Mouse (Mus musculus): ENCODE measurements around the gene Klk1b1. TPM values are rescaled to one million over a fixed set of nuclear protein-coding genes. Genes with fewer than 3 reads are reported as not detected.
"Not testable (repeated sequence)": the region's sequence is repeated elsewhere in the genome, so short reads cannot be mapped to it uniquely, and the experiment has no call there.

The Klk1b1 gene
- total and polyA plus RNA-seq, 3 experiments: not detected

DNA sequence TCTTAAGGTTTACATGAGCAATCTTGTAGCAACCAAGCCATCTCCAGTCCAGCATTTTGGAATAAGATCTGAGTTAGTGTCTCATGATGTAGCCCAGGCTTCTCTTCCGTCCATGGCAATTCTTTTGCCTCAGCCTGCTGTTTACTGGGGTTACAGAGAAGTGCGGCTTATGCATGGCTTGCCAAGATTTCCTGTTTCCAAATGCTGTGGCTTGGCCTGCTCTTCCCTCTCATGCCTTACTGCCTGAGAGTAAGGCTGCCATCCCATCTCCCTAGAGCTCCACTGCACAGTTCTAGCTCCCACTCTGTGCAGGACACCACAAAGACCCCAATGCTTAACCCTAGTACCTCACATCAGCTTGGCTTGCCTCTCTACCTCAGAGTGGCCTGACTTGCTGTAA, 1.1 kb downstream of the Klk1b1 start:
- TF ChIP-seq TCF12 (IDR thresholded peaks at IDR 0.05; ENCODE audit: low read depth, low read length): no peak
- TF ChIP-seq HCFC1 (IDR thresholded peaks at IDR 0.05; ENCODE audit: low read depth, low read length): no peak
- TF ChIP-seq NELFE (IDR thresholded peaks at IDR 0.05; ENCODE audit: low read depth, low read length): no peak
- TF ChIP-seq MAFK (IDR thresholded peaks at IDR 0.05; ENCODE audit: borderline replicate concordance, low read depth, low read length): no peak
- no peak for TF ChIP-seq ZMIZ1 (IDR thresholded peaks at IDR 0.05; ENCODE audit: low read depth, low read length)
- TF ChIP-seq BHLHE40 (IDR thresholded peaks at IDR 0.05; ENCODE audit: borderline replicate concordance, low read depth, low read length): no peak
- TF ChIP-seq UBTF (IDR thresholded peaks at IDR 0.05; ENCODE audit: borderline replicate concordance, insufficient read depth, low read depth, low read length): no peak
- no peak for TF ChIP-seq ZC3H11A (IDR thresholded peaks at IDR 0.05; ENCODE audit: low read depth, low read length)
- TF ChIP-seq POLR2A (IDR thresholded peaks at IDR 0.05; ENCODE audit: control insufficient read depth in 1 of 2, insufficient read depth in 1 of 2, low read depth in 1 of 2, low read length in 2 of 2, poor library complexity in 1 of 2): no peak
- TF ChIP-seq ZNF384 (IDR thresholded peaks at IDR 0.05; ENCODE audit: low read depth, low read length): no peak
- TF ChIP-seq MEF2A (IDR thresholded peaks at IDR 0.05; ENCODE audit: extremely low read depth, insufficient replicate concordance, low read depth, low read length, poor library complexity, severe bottlenecking): no peak
- no peak for TF ChIP-seq GABPA (IDR thresholded peaks at IDR 0.05; ENCODE audit: low read depth, low read length)
- TF ChIP-seq KAT2A (conservative IDR thresholded peaks at IDR 0.05; ENCODE audit: low read depth, low read length): no peak
- TF ChIP-seq ELF1 (IDR thresholded peaks at IDR 0.05; ENCODE audit: low read depth, low read length): no peak
- TF ChIP-seq CHD1 (IDR thresholded peaks at IDR 0.05; ENCODE audit: low read depth, low read length): no peak
- TF ChIP-seq MAX (IDR thresholded peaks at IDR 0.05; ENCODE audit: low read length): no peak
- TF ChIP-seq ZKSCAN1 (IDR thresholded peaks at IDR 0.05; ENCODE audit: low read depth, low read length): no peak
- no peaks in the 10 kb centered on the region for H3K4me1 ChIP-seq (ENCODE audit: control insufficient read depth in 1 of 2, insufficient read depth in 2 of 2, low read length in 2 of 2)

GRCm38 (mm10) chr7:43975761-43976160, 9.2 kb downstream of the Klk1b1 start, which contains the start of gene Klk1b9:
TSS of gene Klk1b9 (plus strand) at chr7:43976061.
- DNase-seq (ENCODE audit: low read depth, low spot score); H3K27me3 ChIP-seq (ENCODE audit: control insufficient read depth in 1 of 2, insufficient read depth in 2 of 2, low read length in 2 of 2); H3K9ac ChIP-seq (ENCODE audit: control insufficient read depth, low read depth, low read length, poor library complexity, severe bottlenecking); H3K79me2 ChIP-seq (ENCODE audit: control insufficient read depth, insufficient read depth, low read length, poor library complexity); H3K4me1 ChIP-seq (ENCODE audit: control insufficient read depth in 1 of 2, insufficient read depth in 2 of 2, low read length in 2 of 2); H3K4me3 ChIP-seq (ENCODE audit: control insufficient read depth in 1 of 2, insufficient read depth in 1 of 2, low read depth in 2 of 2, low read length in 2 of 2); H3K27ac ChIP-seq (ENCODE audit: control insufficient read depth, low read depth, low read length); H3K36me3 ChIP-seq (ENCODE audit: control insufficient read depth in 1 of 2, insufficient read depth in 2 of 2, low read length in 2 of 2); H3K9me3 ChIP-seq (replicated peaks; ENCODE audit: insufficient read depth, low read length): not testable (repeated sequence)

More for the DNA sequence above, 1.1 kb downstream of the Klk1b1 start:
- Histone ChIP-seq H3K9me3 (replicated peaks; ENCODE audit: insufficient read depth, low read length) (no peaks in the 10 kb centered on the region), H3K79me2 (ENCODE audit: control insufficient read depth, insufficient read depth, low read length, poor library complexity) (no peaks in the 10 kb centered on the region), H3K36me3 (ENCODE audit: control insufficient read depth in 1 of 2, insufficient read depth in 2 of 2, low read length in 2 of 2) (no peaks in the 10 kb centered on the region), H3K27me3 (ENCODE audit: control insufficient read depth in 1 of 2, insufficient read depth in 2 of 2, low read length in 2 of 2) (no peaks in the 10 kb centered on the region), H3K9ac (ENCODE audit: control insufficient read depth, low read depth, low read length, poor library complexity, severe bottlenecking) (no peak overlapping the region), H3K4me3 (ENCODE audit: control insufficient read depth in 1 of 2, insufficient read depth in 1 of 2, low read depth in 2 of 2, low read length in 2 of 2) (no peak overlapping the region), H3K27ac (ENCODE audit: control insufficient read depth, low read depth, low read length) (no peak overlapping the region)
- no peak for DNase-seq (ENCODE audit: low read depth, low spot score)
